Mouse (Mus musculus): ENCODE results near the gene Acsl6. TPM values are rescaled to one million over a fixed set of nuclear protein-coding genes. Genes with fewer than 3 reads are reported as not detected.

Acsl6 gene
- polyA plus RNA-seq (2015; fragmentation: Nextera tagmentation; extraction: Ambion mirVana) = 0.12 and 0.14 TPM in 2 replicates

- Histone ChIP-seq H3K4me2 (replicated peaks; ENCODE audit: low read depth, low read length) (peak within 1 kb of the TSS; percentile 75), H3K4me3 (ENCODE audit: low read depth, low read length) (peak within 1 kb of the TSS; percentile 46), H3K36me3 (ENCODE audit: insufficient read depth, low read length) (no peaks in the 10 kb centered on the region), H3K9me3 (ENCODE audit: low read length) (no peaks in the 10 kb centered on the region), H3K27ac (ENCODE audit: low read length) (no peak within 1 kb of the TSS), H3K4me1 (ENCODE audit: insufficient read depth, low read depth, low read length) (peaks cover 6% of the 10 kb centered on the region; the same call in 1 of the 2 replicates), H3K9ac (replicated peaks; ENCODE audit: low read depth) (no peak within 1 kb of the TSS), H3K27me3 (replicated peaks; ENCODE audit: insufficient read depth, low read length) (no peaks in the 10 kb centered on the region; the same call in 1 of the 2 replicates)
- ATAC-seq (no peak), DNase-seq (ENCODE audit: low spot score) (no peak)
- 3% methylated on average over 46 of the region's 59 CpGs for WGBS
- TF ChIP-seq EP300 (IDR thresholded peaks at IDR 0.05) = no peak
- no peak for TF ChIP-seq CTCF (IDR thresholded peaks at IDR 0.05)
These were observed at the start of gene Acsl6 for GRCm38 (mm10) chr11:54303728-54304470. Gene Acsl6 (plus strand): TSS chr11:54303798.

- no peaks in the 10 kb centered on the region; the same call in 1 of the 2 replicates for H3K4me1 ChIP-seq (ENCODE audit: insufficient read depth, low read depth, low read length)
- no peak overlapping the region for H3K9ac ChIP-seq (replicated peaks; ENCODE audit: low read depth)
- DNase-seq (ENCODE audit: low spot score) = peak; percentile 36
- H3K36me3 ChIP-seq (ENCODE audit: insufficient read depth, low read length) = no peaks in the 10 kb centered on the region
- H3K27me3 ChIP-seq (replicated peaks; ENCODE audit: insufficient read depth, low read length) = no peaks in the 10 kb centered on the region
- WGBS = 32% methylated on average over 4 of the region's 4 CpGs
- no peak overlapping the region for H3K27ac ChIP-seq (ENCODE audit: low read length)
- H3K9me3 ChIP-seq (ENCODE audit: low read length) = no peaks in the 10 kb centered on the region
- TF ChIP-seq EP300 (IDR thresholded peaks at IDR 0.05) (no peak), CTCF (IDR thresholded peaks at IDR 0.05) (peak; percentile 66)
- H3K4me2 ChIP-seq (replicated peaks; ENCODE audit: low read depth, low read length) = no peak overlapping the region
- no peak for ATAC-seq
- no peak overlapping the region for H3K4me3 ChIP-seq (ENCODE audit: low read depth, low read length)
These were observed 49.5 kb upstream of the Acsl6 start for GRCm38 (mm10) chr11:54254114-54254513.

- TF ChIP-seq EP300 (IDR thresholded peaks at IDR 0.05) = no peak
- peak; percentile 91 for TF ChIP-seq CTCF (IDR thresholded peaks at IDR 0.05)
- Histone ChIP-seq H3K36me3 (ENCODE audit: insufficient read depth, low read length) (no peaks in the 10 kb centered on the region), H3K27ac (ENCODE audit: low read length) (no peak overlapping the region), H3K4me3 (ENCODE audit: low read depth, low read length) (no peak overlapping the region), H3K4me1 (ENCODE audit: insufficient read depth, low read depth, low read length) (no peaks in the 10 kb centered on the region; the same call in 1 of the 2 replicates), H3K4me2 (replicated peaks; ENCODE audit: low read depth, low read length) (no peak overlapping the region), H3K27me3 (replicated peaks; ENCODE audit: insufficient read depth, low read length) (no peaks in the 10 kb centered on the region), H3K9ac (replicated peaks; ENCODE audit: low read depth) (no peak overlapping the region), H3K9me3 (ENCODE audit: low read length) (no peaks in the 10 kb centered on the region)
- 58% methylated on average over 3 of the region's 3 CpGs for WGBS
- peak; percentile 77 for ATAC-seq
- peak; percentile 81 for DNase-seq (ENCODE audit: low spot score)
These were observed 46.8 kb upstream of the Acsl6 start for GRCm38 (mm10) chr11:54256624-54257376.

GRCm38 (mm10) chr11:54263405-54264031 lies 40.1 kb upstream of the Acsl6 start:
- Histone ChIP-seq H3K4me3 (ENCODE audit: low read depth, low read length) (no peak overlapping the region), H3K9ac (replicated peaks; ENCODE audit: low read depth) (no peak overlapping the region), H3K27me3 (replicated peaks; ENCODE audit: insufficient read depth, low read length) (no peaks in the 10 kb centered on the region), H3K4me2 (replicated peaks; ENCODE audit: low read depth, low read length) (no peak overlapping the region), H3K4me1 (ENCODE audit: insufficient read depth, low read depth, low read length) (no peaks in the 10 kb centered on the region), H3K9me3 (ENCODE audit: low read length) (no peaks in the 10 kb centered on the region), H3K27ac (ENCODE audit: low read length) (no peak overlapping the region), H3K36me3 (ENCODE audit: insufficient read depth, low read length) (no peaks in the 10 kb centered on the region)
- no peak for ATAC-seq
- no peak for DNase-seq (ENCODE audit: low spot score)
- TF ChIP-seq EP300 (IDR thresholded peaks at IDR 0.05) = no peak
- peak; percentile 33 for TF ChIP-seq CTCF (IDR thresholded peaks at IDR 0.05)
- 8% methylated on average over 1 of the region's 1 CpGs for WGBS

GRCm38 (mm10) chr11:54264542-54264941 lies 39.1 kb upstream of the Acsl6 start:
- ATAC-seq (no peak), DNase-seq (ENCODE audit: low spot score) (peak; percentile 66)
- Histone ChIP-seq H3K4me2 (replicated peaks; ENCODE audit: low read depth, low read length) (no peak overlapping the region), H3K4me1 (ENCODE audit: insufficient read depth, low read depth, low read length) (no peaks in the 10 kb centered on the region), H3K9ac (replicated peaks; ENCODE audit: low read depth) (no peak overlapping the region), H3K27ac (ENCODE audit: low read length) (no peak overlapping the region), H3K9me3 (ENCODE audit: low read length) (no peaks in the 10 kb centered on the region), H3K36me3 (ENCODE audit: insufficient read depth, low read length) (no peaks in the 10 kb centered on the region), H3K27me3 (replicated peaks; ENCODE audit: insufficient read depth, low read length) (no peaks in the 10 kb centered on the region), H3K4me3 (ENCODE audit: low read depth, low read length) (no peak overlapping the region)
- 51% methylated on average over 2 of the region's 2 CpGs for WGBS
- peak; percentile 96 for TF ChIP-seq CTCF (IDR thresholded peaks at IDR 0.05)
- no peak for TF ChIP-seq EP300 (IDR thresholded peaks at IDR 0.05)

- Histone ChIP-seq H3K4me1 (ENCODE audit: insufficient read depth, low read depth, low read length) (no peaks in the 10 kb centered on the region), H3K9ac (replicated peaks; ENCODE audit: low read depth) (no peak within 1 kb of the TSS), H3K9me3 (ENCODE audit: low read length) (no peaks in the 10 kb centered on the region), H3K27me3 (replicated peaks; ENCODE audit: insufficient read depth, low read length) (no peaks in the 10 kb centered on the region), H3K4me2 (replicated peaks; ENCODE audit: low read depth, low read length) (no peak within 1 kb of the TSS), H3K36me3 (ENCODE audit: insufficient read depth, low read length) (no peaks in the 10 kb centered on the region), H3K27ac (ENCODE audit: low read length) (no peak within 1 kb of the TSS), H3K4me3 (ENCODE audit: low read depth, low read length) (no peak within 1 kb of the TSS)
- DNase-seq (ENCODE audit: low spot score) (no peak), ATAC-seq (no peak)
- TF ChIP-seq EP300 (IDR thresholded peaks at IDR 0.05) = no peak
- TF ChIP-seq CTCF (IDR thresholded peaks at IDR 0.05) = no peak
- 81% methylated on average over 6 of the region's 6 CpGs for WGBS
These were observed 36.4 kb upstream of the Acsl6 start, which contains the start of gene Il3 for GRCm38 (mm10) chr11:54267177-54267576. Gene Il3 (minus strand): TSS chr11:54267277.

Measured in lung, postnatal 0 days (tissue).